Mouse (Mus musculus) adrenal gland (tissue): ENCODE data around the gene Insrr.
"Not testable (repeated sequence)": the region's sequence is repeated elsewhere in the genome, so short reads cannot be mapped to it uniquely, and the experiment has no call there.

Experiments used
- intact Hi-C: fragments of 180-260 bp; cut with DNase I; formaldehyde crosslinking; loops from one replicate; pipeline ENCODE4 v1.15.1; 2025

The Insrr gene

DNA sequence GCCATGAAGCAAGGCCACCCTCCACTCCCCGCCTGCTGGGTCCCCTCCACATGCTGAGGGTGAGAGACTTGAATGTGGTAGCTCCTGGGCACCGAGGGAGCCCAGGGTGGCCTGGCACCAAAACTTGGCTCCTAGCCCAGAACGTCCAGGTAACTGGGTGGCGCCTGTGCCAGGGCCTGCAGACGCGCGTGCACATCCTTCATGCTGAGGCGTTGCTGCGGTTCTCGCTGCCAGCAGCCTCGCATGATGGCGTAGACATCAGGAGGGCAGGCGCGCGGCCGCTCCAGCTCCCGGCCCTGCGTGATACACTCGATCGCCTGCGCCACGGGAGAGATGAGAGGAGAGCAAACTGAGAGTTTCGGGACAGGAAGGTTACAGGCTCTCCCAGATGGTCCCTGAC, 18.5 kb upstream of the Insrr start:
- intact Hi-C loops: no loop called here

DNA sequence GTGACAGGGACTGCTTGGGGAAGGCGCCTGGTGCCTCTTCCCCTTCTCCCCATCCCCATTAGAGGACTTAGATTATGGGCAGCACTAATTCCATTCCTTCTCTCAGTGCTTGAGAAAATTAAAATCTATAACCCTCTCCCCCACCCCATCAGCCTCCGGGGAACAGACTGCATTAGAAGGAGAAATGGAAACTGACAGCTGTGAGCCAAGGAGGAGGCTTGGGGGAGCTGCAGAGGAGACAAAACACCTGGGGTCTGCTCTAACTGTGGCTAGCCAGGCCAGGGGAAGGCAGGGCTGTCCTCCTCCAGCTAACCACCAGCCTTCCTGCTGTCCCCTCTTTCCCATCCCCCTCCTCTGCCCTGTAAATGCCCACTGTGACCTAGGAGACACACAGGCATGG, 17.7 kb upstream of the Insrr start:
- intact Hi-C loops: no loop called here

DNA sequence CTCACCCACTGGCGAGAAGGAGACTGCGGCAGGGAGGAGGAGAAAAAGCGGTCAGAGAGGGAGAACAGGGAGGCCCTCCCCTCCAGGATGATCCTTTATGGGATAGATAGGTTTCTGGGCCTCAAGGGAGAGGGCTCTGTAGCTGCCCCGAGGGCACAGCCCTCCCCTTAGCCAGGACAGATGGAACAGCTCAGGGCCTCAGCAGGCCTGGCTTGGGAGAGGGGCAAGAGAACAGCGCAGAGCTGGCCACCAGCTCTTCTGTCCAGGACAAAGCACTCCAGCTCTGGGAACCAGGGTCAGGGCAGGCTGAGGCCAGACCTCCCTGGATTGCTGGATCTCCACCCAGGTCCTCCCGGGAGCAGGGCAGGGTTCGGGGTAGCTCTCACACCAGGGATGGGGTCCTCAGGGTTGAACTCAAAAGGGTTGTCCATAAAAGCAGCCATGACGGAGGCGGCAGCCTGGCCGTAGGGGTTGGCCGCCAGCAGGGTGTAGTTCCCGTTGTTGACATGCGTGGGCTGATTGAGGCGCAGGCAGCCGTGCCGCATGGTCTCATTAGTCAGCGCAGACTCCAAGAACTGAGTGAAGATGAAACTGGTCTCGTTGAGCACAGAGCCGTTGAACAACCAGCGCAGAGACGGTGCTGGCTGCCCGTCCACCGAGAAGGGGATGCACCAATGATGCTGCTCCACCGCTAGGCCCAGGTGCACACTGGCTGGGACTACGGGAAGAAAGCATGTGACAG, 13.3 kb upstream of the Insrr start:
- intact Hi-C loops: no loop called here

DNA sequence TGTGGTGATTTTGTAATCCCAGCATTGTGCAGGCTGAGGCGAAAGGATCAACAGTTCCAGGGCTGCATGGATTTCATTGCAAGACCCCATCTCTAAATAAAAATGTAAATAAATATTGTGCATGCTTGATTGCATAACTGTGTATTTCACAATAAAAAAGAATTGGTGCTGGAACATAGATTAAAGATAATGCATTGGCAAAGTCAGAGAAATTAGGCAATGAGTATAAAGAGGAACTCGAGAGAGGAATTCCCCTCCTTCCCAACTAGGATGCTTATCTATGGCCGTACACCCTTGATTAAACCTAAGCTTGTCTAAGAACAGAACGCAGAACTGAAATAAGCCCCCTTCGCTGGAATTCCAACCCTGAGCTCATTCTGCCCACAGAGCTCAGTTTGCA, 11.6 kb upstream of the Insrr start:
- intact Hi-C loops: no loop called here

DNA sequence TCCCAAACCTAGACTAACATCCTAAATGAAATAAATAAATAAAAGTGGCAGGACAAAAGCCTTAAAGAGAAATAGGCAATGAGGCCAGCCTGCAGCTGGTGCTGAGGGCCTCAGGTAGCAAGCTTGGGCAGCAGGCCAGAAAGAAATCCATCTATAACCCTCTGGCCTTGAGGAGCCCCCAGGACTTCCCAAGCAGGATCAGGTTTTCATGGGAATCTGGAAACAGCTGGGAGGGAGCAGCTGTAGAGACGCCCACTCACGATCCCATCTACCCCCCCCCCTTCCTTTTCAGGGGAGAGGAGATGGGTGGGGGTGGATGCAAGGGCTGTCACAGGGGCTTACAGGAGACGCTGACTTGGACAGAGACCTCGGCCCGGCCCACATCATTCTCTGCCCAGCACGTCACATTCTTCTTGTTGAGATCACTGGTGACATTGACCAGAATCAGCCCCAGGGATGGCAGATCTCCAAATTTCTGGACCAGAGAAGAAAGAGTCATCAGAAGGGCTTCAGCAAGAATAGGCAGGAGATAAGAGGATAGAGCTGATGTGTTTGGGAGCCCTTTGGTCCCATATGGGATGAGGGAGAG, 11.0 kb upstream of the Insrr start:
- intact Hi-C loops: no loop called here

DNA sequence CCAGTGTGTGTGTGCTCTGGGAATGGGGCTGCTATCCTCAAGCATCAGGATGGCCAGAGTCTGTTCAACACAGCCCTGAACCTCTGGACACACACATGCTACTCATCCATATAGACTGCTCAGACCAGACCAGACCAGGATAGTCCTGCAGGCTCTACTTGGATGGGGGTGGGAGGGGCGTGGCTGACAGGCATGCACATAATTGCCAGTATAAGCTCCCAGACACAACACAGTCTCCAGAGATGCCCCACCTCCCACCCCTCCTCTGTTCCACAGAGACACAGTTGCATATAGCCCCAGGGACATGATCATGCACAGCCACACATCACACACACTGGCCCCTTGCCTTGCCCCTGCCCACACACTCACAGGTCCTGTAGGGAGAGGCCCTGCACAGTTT, 7.5 kb upstream of the Insrr start:
- intact Hi-C loops: no loop called here

DNA sequence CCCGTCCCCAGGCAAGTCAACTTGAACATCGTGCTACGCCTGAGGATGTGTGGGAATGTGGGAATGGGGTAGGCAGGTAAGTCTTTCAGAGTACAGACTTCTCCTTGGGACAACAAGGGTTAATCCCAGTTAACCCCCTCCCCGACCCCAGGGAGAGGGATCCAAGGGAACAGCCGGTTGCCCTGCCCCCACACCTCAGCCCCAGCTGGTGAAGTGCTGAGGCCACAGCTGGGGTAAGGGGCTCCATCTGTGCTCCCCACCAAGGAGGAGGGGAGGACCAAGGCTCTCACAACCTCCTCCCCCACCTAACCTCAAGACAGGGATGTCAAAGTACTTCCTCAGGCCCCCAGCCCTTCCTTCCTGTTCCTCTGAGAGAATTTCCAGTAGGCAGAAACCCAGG, 7.0 kb upstream of the Insrr start:
- intact Hi-C loops: no loop called here

DNA sequence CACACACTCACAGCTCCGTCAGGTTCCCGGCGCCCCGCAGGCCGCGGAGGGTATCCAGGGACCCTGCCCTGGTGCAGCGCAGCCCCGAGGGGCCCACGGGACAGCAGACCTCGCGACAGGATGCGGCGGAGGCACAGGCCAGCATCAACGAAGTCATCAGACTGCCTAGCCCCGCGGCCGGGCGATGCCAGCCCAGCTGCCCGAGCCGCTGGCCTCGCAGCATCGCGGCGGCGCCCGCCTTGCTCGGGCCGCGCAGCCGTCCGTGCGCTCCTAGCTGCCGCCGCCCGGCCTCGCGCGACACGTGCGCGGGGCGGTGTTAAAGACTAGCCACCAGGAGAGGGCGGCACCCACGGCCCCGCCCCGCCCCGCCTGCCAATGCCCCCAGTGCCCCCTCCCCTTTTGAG, 1.8 kb upstream of the Insrr start, which contains the start of gene Ntrk1:
Ntrk1 (minus strand) TSS at position 241 of the 404 bp plus-strand sequence.
- intact Hi-C loops: loop anchor here (2.0 kb wide), 1 partner anchor 22 kb away; no protein-coding TSS in a partner anchor

DNA sequence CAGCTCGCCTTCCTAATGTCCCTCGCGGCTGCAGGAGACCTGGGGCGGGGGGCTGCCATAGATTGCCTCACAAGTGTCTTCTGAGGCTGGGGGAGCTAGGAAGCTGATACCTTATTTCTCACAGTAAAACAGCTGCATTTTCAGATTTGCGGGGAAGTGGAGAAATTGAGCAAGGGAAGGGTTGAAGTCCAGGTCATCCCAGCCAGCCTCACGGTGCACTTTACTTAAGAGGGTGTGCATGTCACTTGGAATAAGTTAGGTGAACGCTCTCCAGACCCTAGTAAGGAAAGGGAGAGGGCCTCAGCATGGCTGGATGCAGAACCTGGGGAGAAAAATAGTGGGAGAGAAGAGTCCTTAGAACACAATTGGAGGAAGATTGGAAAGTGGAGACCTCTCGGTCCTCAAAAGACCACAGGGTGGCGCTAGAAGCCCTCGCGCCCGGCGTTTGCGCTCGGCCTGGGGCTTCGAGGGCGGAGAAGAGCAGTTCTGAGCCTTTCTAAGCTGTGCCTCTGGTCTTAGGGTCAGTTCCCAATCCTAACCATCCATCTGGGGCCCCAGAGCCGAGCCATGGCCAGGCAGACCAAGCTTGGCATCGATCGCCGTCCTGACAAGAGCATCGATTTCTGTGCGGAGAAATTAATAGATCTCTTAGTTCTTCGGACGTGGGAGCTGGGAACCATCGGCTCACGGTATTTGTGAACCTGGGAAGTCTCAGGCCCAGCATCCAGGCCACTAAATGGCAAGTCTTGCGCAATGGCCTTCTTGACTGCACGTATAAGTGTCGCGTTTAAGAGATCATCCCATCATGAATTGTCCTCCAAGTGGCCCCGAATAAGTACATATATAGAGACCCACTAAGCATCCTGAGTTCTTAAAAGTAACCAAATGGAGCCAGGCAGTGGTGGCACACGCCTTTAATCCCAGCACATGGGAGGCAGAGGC, 1.1 kb upstream of the Insrr start:
- intact Hi-C loops: loop anchor here (2.0 kb wide), 1 partner anchor 21 kb away; no protein-coding TSS in a partner anchor

DNA sequence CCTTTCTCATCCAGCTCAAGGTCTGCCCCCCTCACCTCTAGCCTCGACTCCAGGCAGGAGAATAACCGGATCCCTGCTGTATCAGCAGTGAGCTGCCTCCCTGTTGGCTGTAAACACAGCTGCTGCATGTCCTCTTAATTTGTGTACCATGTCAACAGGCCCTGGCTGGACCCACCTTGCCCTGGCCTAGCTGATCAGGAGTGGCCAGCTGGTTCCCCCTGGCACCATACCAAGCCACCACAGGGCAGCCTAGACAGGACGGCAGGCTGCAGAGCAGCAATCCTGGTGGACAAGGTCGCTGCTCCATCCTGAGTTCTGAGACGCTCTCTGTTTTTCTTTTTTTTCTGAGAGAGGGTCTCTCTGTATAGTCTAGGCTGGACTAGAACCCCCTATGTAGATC, 4.9 kb downstream of the Insrr start:
- intact Hi-C loops: no loop called here

DNA sequence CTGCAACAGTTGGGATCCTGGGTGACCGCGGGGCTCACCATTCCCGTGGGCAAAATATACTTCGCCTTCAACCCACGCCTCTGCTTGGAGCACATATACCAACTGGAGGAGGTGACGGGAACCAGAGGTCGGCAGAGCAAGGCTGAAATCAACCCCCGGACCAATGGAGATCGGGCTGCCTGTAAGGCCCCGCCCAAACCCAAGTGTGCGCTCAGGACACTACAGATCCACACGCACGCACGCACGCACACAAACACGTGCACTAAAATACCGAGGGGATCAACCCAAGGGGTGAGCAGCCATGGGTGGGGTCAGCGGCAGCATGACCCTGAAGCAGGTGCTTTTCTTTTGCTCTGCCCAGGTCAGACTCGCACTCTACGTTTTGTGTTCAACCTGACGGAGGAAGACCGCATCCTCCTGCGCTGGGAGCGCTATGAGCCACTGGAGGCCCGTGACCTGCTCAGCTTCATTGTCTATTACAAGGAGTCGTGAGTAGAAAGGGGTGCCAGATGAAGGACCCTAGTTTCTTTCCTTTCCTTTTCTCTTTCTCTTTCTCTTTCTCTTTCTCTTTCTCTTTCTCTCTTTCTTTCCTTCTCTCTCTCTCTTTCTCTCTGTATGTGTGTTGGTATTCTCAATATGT, 7.4 kb downstream of the Insrr start:
- intact Hi-C loops: no loop called here

DNA sequence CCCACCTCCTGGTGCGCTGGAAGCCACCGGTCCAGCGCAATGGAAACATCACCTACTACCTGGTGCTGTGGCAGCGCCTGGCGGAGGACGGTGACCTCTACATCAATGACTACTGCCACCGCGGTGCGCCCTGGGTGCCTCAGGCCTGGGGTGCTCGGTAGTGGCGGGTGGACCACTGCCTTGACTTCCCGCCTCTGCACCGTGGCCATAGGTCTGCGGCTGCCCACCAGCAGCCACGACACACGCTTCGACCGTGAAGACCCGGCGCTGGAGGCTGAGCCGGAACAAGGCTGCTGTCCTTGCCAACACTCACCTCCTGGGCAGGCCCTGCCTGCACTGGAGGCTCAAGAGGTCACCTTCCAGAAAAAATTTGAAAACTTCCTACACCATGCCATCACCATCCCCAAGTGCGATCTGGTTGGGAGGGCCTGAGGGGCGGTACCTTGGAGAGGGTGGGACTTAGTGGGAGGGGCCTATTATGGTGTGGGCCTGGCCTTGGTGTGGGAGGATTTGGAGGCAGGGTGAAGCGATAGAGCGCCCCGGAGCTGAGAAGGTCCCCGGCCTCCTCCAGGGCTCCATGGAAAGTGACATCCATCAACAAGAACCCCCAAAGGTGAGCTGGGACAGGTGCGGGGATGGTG, 12.7 kb downstream of the Insrr start:
- intact Hi-C loops: no loop called here

DNA sequence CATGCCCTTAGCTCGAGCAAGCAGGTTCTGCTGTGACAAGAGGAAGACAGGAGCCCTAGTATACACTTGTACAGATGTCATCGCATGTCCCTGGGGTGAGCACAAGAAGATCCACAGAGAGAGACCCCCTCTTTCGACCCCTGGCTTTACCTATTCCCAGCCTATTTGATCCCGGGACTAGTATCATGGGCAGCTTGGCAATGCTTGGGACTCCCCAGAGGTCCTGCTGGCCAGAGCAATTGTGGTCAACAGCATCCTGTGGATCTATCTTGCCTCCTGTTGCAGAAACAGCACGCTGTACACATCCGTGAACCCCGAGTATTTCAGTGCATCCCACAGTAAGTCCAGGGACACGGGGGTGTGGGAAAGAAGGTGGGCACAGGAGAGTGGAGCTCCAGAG, 14.5 kb downstream of the Insrr start:
- intact Hi-C loops: no loop called here

DNA sequence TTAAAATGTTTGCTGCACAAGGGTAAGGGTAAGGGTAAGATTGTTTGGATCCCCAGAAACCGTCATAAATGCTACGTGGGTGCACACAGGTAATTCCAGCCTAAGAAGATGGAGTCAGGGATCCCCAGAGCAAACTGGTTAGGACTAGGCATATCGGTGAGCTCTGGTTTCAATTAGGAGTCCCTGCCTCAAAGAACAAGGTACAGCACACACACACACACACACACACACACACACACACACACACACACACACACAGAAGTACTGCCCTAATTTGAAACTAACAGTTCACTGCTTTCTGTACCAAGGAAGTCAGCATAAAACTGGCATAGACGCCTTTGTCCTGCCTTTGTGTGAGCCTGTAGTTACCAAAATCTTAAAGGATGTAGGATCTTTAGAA, 15.7 kb downstream of the Insrr start:
- intact Hi-C loops: no loop called here

DNA sequence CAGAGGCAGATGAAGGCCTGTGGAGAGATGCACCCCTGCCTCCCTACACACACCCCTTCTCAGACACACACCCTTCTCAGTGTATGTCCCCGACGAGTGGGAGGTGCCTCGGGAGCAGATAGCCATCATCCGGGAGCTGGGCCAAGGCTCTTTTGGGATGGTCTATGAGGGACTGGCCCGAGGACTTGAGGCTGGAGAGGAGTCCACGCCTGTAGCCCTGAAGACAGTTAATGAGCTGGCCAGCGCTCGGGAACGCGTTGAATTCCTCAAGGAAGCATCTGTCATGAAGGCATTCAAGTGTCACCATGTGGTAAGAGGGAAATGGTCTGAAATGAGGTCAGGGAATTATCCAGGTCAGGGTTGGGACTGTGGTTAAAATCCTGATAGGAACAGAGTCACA, 16.1 kb downstream of the Insrr start:
- intact Hi-C loops: no loop called here

DNA sequence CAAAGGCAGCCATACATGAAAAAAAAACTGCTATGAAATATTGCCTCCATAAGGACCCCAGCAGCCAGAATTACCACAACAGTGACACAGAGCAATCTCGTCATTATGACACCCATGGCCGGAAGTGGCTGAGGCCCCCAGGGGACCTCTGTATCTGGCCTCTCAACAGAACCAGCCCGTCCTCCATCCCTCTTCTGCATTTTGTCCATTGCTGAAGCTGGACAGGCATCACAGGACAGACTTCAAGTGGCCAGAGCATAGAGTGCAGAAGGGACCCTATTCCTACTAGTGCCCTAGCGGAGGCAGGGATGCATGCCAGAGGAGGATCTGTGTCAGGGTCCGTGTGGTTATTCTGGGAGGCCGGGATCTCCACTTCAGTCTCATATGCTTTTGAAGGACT, 19.4 kb downstream of the Insrr start:
- intact Hi-C loops: loop anchor here (2.0 kb wide), 2 partner anchors 21 to 45 kb away; partner anchors contain the start of gene Ntrk1

DNA sequence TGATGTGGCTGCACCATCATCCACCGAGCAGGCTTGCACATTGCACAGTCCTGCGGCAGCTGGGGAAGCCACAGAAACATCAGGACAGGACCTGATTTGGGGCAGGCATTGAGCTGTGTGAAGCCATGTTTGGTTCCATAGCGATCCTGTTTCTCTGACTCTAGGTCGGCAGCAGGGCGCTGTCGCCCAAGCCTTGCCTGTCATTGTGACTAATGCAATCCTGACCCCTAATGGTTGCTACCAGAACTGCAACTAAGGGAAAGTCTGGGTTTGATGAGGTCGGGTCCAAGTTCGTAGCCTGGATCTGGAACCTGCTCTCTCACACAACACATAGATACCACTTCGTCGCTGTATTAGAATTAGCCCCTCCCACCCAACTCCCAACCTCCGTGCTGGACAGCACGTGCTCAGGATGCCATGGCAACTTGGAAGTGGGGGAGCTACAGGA, 19.9 kb downstream of the Insrr start:
- intact Hi-C loops: loop anchor here (2.0 kb wide), 2 partner anchors 22 to 46 kb away; partner anchors contain the start of gene Ntrk1

DNA sequence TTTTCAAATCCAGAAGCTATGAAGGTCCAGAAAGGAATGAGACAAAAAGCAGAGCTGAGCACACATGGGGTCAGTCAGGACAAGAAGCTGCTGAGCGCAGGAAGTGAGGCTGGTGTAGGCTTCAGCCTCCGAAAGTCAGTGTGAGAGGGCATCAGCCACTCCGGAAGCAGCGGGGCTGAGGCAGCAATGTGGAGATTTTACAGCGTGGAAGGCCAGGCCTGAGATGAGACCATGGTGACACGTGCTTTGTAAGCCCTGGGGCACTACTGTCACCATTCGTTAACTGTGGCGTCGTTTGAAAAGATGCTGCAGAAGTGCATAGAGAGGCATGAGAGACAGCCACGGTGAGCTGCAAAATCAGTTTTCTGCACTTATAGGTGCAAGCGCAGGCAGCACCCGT, 21.5 kb downstream of the Insrr start:
- intact Hi-C loops: no loop called here

DNA sequence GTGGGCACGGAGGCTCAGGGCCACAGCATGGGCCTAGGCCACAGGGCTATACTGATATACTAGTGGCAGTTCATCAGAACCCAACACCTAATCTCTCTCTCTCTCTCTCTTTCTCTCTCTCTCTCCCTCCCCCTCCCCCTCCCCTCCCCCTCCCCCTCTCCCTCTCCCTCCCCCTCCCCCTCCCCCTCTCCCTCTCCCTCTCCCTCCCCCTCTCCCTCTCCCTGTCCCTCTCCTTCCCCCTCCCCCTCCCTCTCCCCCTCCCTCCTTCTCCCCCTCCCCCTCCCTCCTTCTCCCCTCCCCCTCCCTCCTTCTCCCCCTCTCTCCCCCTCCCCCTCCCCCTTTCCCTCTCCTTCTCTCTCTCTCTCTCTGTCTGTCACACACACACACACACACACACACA, 27.5 kb downstream of the Insrr start, which contains the start of gene Pear1:
Pear1 (minus strand) TSS at position 101 of the 400 bp plus-strand sequence.
- intact Hi-C loops: not testable (repeated sequence)

DNA sequence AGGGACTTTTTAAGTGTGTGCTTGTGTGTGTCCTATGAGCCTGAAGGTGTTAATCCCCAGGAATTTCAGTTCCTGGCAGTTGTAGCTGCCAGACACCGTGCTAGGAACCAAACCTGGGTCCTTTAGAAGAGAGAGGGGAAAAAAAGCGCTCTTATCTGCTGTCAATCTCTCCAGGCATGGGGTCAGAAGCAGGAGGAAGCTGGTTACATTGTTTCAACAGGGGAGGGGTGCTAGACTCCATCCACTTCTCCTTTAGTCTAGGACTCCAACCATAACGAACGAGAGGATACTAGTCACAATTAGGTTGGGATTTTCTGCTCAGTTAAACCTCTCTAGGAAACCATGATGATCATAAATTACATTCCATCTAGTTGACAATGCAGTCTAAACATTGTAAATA, 31.7 kb downstream of the Insrr start:
- intact Hi-C loops: no loop called here

DNA sequence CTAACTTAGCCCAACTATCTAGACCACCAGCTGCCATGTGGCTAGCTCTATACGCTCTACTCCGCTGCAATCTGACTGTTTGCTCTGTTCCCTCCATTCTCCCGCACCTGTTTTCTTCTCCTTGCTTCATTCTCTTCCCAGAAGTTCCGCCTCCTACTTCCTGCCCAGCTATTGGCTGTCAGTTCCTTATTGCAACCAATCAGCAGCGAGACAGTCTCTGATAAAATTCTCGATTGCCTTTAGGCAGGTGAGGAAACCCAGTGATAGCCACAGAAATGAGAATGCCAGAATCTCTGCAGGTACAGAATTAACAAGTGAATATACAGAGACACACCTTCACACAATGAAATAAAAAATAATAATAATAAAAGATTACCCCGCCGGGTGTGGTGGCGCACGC, 32.3 kb downstream of the Insrr start:
- intact Hi-C loops: no loop called here
